Mouse (Mus musculus) cerebral cortex, adult 2 months (tissue): ENCODE results near the gene Nucks1.

ENCODE experiments used
- WGBS: fragments of 180-500 bp; shearing (Covaris S2); methylation state at CpG from one replicate; pipeline ENCODE4 v1.1.7; 2018; 5-methylcytosine and 5-hydroxymethylcytosine counted together

Gene Nucks1

DNA sequence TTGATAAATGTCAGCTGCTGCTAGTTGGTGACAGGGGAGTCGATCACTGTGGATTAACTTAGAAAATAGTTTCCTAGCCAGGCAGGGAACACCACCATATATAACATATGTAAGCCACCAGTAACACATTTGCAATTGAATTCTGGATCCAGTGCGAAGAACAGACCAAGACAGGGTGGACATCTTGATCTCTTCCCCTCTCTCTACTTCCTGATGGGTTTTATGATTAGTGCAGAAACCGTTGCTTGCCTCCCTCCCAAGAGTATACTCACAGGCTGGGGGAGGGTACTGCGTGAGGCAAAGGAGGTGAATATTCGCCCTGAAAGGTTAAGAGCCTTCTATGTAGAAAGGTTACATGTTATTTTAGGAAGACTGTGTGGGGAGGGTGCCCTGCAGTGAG is 55.5 kb downstream of the Nucks1 start:
- 75% methylated on average over 5 of the region's 5 CpGs for WGBS

- WGBS, result 80% methylated on average over 7 of the region's 7 CpGs
Observed at GRCm38 (mm10) chr1:131967336-131967735, 57.0 kb downstream of the Nucks1 start.

- 71% methylated on average over 3 of the region's 3 CpGs for WGBS
Observed at GRCm38 (mm10) chr1:131968556-131968955, 58.2 kb downstream of the Nucks1 start.

DNA sequence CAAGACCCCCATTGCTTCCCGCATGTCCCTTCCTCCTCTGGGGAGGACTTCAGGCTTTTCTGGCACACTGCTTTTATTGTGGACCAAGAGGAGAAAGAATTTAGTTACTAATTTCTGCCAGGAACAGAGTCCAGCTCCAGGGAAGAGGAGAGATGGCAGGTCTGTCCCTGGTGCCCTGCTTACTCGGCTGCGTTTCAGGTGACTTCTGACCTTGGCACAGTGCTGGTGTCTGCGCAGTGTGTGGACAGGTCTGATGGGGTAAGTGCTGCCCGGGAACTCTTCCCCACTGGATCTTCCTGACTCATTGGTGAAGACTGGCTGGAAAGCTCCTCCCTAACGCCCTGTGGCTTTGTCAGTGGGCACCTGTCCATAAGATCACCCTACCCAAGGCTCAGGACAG is 58.6 kb downstream of the Nucks1 start:
- 87% methylated on average over 6 of the region's 6 CpGs for WGBS

DNA sequence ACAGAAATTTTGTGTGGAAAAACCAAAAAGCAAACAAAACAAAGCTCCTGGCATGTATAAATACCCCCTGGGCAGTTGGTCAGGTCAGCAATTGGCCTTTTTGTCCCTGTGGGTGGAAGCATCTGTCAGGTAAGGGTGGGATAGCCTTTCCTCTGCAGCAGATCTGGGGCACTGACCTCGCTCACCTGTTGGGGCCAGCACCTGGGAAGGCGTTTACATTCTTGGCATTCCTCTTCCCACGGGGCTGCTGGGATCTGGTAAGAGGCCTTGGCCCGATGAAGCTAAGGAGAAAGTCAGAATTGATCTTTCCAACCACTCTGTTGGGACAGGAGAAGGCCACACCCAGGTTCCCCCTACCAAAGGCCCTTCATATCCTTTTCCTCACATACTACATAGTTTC is 59.5 kb downstream of the Nucks1 start:
- 79% methylated on average over 4 of the region's 4 CpGs for WGBS

- WGBS, result 79% methylated on average over 5 of the region's 5 CpGs
Observed at GRCm38 (mm10) chr1:131970322-131970660, 60.0 kb downstream of the Nucks1 start.

- WGBS, result 42% methylated on average over 16 of the region's 16 CpGs
Observed at GRCm38 (mm10) chr1:131970661-131971520, 60.6 kb downstream of the Nucks1 start.

GRCm38 (mm10) chr1:131971771-131972497 is 61.6 kb downstream of the Nucks1 start:
- WGBS, result 69% methylated on average over 14 of the region's 15 CpGs

DNA sequence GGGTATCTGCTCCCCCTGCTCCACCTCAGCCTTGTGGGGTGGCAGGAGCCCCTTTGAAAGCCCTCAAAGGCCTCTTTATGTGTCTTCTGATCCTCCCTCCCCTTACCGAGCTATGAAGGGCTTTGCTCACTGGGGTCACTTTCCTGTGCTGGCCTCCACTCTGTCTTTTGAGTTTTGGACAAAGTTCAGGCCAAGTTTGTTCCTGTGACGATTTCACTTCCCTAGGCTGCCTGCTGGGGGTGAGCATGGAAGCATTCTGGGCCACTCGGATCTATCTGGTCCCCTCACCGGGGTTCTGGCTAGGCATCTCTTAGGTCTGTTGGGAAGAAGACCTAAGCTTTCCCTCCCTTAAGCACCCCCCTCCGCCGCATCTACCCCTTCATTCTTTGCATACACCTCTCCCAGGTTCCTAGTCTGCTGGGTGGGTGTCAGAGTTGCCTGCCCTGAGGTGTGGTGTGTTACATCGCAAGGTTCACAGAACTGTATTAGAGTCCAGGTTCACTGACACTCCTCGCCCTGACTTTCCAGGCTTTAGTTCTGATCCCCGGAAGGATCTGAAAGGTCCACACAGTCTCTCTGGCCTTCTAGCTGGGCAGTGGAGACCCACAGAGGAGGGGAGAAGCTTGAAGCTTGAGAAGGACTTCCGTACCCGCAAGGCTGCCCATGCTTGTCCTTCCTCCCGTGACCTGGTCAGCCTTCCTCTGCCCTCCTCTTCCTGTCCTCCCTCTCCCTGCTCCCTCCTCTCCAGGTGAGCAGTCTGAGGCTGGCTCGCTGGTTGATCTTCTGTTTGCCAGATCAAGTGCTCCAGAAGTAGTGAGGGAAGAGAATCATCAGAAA is 62.4 kb downstream of the Nucks1 start:
- 68% methylated on average over 13 of the region's 13 CpGs for WGBS

DNA sequence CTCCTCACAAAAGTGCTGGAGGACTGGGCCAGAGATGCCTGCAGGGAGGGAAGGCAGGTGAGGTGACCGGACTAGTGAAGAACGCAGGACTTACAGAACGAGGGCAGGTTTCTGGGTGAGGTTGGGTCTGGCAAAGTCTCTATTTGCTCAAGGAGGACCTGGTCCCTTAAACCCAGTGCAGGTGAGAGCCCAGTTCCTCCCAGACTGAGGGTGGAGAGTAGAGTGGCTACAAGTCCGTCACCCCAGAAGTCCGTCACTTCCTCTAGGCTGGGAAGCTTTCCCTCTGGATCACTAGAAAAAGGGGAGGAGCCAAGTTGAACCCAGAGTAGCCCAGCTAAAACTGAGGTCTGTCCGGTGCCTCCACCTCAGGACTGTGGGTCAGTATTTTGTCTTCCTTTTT is 63.7 kb downstream of the Nucks1 start:
- WGBS, result 90% methylated on average over 6 of the region's 6 CpGs

DNA sequence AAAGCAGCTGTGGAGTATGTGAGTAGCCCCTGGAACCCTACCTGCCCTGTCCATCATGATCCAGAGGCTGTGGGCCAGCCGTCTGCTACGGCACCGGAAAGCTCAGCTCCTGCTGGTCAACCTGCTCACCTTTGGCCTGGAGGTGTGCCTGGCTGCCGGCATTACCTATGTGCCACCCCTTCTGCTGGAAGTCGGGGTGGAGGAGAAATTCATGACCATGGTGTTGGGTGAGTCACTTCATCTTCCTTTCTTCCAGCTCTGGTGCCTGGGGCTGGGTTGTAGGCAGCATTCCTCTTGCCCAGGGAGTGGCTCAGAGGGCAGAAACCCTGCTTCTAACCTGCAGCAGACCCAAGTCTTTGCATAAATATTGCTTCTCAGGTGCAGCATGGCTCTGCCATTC is 66.6 kb downstream of the Nucks1 start:
- WGBS, result 86% methylated on average over 5 of the region's 5 CpGs

- 78% methylated on average over 2 of the region's 2 CpGs for WGBS
Observed at GRCm38 (mm10) chr1:131980471-131980870, 70.1 kb downstream of the Nucks1 start.

GRCm38 (mm10) chr1:131981378-131982013 is 71.2 kb downstream of the Nucks1 start:
- 59% methylated on average over 12 of the region's 12 CpGs for WGBS

DNA sequence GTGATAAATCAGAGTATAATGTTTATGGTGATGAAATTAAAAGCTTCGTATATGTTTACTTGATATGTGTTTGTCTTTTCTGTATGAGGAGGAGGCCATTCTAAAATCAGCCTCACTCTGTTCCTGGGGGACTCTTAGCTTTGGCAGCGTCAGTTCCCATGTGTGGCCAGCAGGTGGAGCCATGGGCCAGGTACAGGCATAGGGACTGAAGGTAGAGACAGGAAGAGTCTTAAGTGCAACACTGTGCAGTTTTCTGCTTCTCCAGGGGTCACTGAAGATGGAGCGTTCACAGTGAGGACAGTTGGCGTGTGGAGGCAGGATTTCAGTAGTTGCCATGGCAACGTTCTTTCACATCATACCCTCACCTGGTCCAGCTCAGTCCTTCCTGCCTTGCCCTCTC is 72.6 kb downstream of the Nucks1 start:
- 20% methylated on average over 5 of the region's 5 CpGs for WGBS

DNA sequence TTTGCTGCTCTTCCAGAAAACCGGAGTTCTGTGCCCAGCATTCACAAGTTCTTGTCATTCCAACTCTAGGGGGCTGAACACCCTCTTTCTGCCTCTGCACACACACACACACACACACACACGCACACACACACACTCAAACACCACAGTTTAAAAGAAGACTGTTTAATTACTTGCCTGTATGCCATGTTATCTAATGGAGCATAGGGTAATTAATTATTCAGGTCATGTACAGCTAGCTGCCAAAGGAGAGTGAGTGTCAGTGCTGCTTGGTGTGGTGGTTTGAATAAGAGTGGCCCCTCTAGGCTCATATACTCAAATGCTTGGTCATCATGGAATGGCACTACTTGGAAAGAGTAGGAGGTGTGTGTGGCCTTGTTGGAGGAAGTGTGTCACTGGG is 73.5 kb downstream of the Nucks1 start:
- 61% methylated on average over 2 of the region's 2 CpGs for WGBS
